Mouse (Mus musculus) left cerebral cortex, adult 2 months (tissue): ENCODE measurements at regions not wholly inside any gene's neighbourhood (a gene's known extent, or its start where the extent isn't known, plus 50 kb on each side); places are given as distances from the start of the nearest gene placed in this dataset.

Experiments
- DNase-seq, 2 experiments: peaks; one replicate each; pipeline ENCODE4 v3.0.0; 2021 to 2022; ENCODE audit warnings: low spot score in 2 of 2, mixed read lengths in 1 of 2; ENCODE audit errors: extremely low spot score in 1 of 2
- H3K27ac ChIP-seq: fragments of 200-600 bp; 2 replicates; pipeline ENCODE4 v1.8.1; 2022
- H3K4me3 ChIP-seq: fragments of 200-600 bp; 2 replicates; pipeline ENCODE4 v1.8.1; 2022
- CTCF ChIP-seq: fragments of 200-600 bp; IDR thresholded peaks from 2 replicates; pipeline ENCODE4 v1.8.1; 2022; ENCODE audit warnings: antibody characterized with exemption, mild to moderate bottlenecking, moderate library complexity
- intact Hi-C: fragments of 180-260 bp; cut with DNase I; formaldehyde crosslinking; loops from one replicate; pipeline ENCODE4 v1.15.1; 2025

DNA sequence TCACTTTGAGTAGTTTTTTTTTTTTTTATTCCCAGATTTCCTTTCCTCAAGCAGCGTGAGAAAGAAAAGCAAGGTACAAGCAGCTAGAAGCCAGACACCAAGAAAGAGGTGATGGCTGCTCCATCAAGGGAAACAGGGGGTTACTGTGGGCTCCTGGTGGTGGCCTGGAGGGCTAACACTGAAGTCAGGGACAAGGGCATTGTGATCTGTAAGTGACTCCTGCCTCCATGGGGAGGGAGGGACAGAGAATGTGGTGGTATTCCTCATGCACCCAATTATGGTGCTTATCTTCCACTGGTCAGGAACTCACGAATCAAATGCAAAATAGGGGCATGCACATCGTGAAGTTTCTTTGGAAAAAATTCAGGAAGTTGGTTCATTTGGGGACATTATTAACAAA, 247.4 kb upstream of the Tsc22d2 start:
- intact Hi-C loops = loop anchor here (5.0 kb wide), 1 partner anchor 85 kb away; no protein-coding TSS in a partner anchor
- no peak for DNase-seq
- no peak overlapping the region for H3K4me3 ChIP-seq
- no peak for TF ChIP-seq CTCF
- no peak overlapping the region for H3K27ac ChIP-seq

DNA sequence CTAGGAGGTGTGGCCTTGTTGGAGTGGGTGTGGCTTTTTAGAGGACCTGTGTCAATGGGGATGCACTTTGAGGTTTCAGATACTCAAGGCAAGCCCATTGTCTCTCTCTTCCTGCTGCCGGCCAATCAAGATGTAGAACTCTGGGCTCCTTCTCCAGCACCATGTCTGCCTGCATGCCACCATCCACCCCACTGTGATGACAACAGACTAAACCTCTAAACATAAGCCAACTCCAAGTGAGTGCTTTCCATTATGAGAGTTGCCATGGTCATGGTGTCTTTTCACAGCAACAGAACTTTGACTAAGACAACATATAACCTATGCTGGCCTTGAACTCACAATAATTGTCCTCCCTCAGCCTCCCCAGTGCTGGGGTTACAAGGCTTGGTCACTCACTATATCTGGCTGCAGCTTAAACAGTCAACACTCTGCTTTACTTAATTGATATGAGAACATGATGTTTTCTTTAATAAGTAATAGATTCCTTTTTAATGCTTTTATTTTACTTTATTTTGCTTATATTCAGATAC, 246.7 kb upstream of the Tsc22d2 start:
- no peak for DNase-seq
- intact Hi-C loops = loop anchor here (5.0 kb wide), 1 partner anchor 84 kb away; no protein-coding TSS in a partner anchor
- no peak for TF ChIP-seq CTCF
- Histone ChIP-seq H3K27ac (no peak overlapping the region), H3K4me3 (no peak overlapping the region)

DNA sequence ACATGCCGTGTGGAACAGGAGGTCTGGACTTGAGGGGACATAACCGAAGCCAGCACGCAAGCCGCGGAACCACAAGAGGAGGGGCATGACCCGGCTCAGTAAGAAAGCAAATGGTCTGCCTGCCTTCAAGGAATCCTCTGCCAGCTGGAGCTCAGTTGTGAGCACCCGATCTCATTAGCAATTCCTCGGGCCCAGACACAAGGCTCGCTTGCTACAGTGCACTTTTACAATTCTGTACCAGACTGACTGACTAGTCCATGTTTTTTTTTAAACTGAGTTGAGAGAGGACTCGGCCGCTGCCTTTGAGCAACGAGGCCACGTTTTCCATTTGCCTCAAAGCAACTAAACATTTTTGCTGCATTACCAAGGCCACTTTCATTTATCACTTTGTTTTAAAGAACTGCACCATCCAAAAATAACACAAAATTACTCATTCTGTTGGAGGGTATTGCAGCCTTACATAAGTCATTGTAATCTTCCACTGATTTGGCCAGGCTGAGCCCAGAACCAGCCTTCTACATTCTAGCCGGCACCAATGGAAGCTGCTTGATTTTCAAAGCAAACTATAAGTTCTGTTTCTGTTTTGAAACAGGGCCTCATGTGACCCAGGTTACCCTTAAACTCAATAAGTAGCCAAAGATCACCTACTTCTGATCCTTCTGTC, 245.9 kb upstream of the Tsc22d2 start:
- intact Hi-C loops = loop anchor here (5.0 kb wide), 1 partner anchor 84 kb away; no protein-coding TSS in a partner anchor
- DNase-seq = peak in 1 of 2 experiments; percentile 22
- TF ChIP-seq CTCF = no peak
- 0 out of 2 replicates have a peak overlapping the region, but pooled peaks have one; percentile 13 for H3K4me3 ChIP-seq
- no peak overlapping the region for H3K27ac ChIP-seq

DNA sequence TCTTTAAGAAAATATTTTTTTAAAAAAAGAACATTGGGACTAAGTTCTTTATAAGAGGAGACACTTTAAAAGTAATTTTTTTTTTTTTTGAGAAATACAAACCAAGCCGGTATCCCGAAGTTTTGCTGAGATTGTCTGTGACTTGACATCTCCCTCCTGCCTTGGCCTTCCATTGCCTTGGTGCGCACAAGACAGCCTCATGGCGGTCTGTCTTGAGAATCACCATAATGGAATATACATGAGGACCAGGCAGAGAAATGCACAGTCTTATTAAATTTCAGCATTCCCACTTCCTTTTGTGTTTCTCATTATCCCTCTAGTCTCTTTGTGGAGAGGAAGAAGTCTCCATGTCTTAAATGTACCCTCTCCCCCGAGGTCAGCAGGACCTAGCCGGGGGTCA, 244.7 kb upstream of the Tsc22d2 start:
- no peak for DNase-seq
- Histone ChIP-seq H3K27ac (no peak overlapping the region), H3K4me3 (no peak overlapping the region)
- no peak for TF ChIP-seq CTCF
- intact Hi-C loops = loop anchor here (5.0 kb wide), 1 partner anchor 83 kb away; no protein-coding TSS in a partner anchor

DNA sequence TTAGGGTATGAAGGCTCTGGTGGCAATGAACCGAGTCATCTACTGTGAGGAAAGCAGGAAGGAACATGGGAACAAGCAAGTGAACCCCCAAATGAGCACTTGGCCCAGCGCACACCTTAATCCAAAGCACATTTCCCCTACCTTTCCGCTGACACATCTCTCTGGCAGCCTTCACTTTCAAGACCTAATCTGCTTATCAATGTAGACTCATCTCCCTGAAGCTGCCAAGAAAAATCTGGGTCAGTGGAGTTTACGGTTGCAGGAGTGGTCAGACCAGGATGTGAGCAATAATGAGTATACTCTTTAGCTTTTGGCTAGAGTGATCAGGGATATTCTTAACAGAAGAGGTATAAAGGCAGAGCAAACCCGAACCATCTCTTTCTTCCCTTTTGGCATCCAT, 242.4 kb upstream of the Tsc22d2 start:
- intact Hi-C loops = no loop called here
- Histone ChIP-seq H3K27ac (no peak overlapping the region), H3K4me3 (no peak overlapping the region)
- no peak for DNase-seq
- no peak for TF ChIP-seq CTCF

DNA sequence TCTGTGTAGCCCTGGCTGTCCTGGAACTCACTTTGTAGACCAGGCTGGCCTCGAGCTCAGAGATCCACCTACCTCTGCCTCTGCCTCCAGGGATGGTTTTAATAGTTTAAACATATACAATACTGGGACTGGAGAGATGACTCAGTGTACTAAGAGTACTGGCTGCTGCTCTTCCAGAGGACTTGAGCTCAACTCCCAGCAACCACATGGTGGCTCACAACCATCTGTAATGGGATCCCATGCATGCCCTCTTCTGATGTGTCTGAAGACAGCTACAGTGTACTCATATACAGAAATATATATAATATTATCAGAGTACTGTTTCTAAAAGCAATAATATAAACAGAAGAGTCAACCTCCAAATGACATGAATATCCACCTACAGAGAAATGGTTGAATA, 240.7 kb upstream of the Tsc22d2 start:
- no peak for DNase-seq
- Histone ChIP-seq H3K4me3 (no peak overlapping the region), H3K27ac (no peak overlapping the region)
- intact Hi-C loops = no loop called here
- TF ChIP-seq CTCF = no peak; the same call in 1 of the 2 replicates

DNA sequence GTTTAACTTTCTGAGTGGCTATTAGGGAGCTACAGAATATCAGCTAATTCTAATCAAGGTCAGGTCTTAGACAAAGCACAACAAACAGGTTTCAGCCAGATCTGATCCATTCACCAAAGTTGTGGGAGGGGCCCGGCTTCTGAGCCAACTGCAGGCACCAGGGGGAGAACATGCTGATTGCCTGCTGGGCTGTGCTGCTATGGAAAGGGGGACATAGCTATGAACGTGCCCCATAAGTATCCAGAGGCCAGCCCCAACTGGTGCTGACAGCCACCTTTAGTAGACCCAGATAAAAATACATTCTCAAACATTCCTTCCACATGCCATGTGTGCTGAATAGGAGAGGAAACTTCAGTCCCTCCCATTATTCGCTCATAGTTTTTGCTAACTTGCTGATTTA, 232.8 kb upstream of the Tsc22d2 start:
- H3K27ac ChIP-seq = no peak overlapping the region
- intact Hi-C loops = no loop called here

DNA sequence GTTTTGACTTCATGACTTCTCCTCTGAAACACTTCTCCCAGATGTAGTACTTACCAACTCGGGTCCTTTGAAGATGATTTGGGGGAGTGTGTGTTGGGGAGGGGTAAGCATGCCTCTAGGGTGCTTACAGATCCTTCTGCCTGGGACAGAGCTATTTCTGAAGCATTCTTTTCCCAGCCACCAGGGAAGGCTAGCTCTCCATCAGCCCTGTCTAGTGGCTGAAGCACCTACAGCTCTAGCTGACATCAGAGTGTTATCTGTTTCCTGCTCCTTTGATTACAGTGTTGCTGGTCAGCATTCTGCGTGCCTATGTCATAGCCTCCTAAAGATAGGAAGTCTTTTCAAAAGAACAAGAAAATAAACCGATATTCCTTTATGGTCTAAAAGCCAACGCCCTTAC, 232.2 kb upstream of the Tsc22d2 start:
- intact Hi-C loops = no loop called here
- TF ChIP-seq CTCF = no peak
- no peak for DNase-seq

More for the DNA sequence above, 232.8 kb upstream of the Tsc22d2 start:
- TF ChIP-seq CTCF = no peak
- H3K4me3 ChIP-seq = no peak overlapping the region
- no peak for DNase-seq

DNA sequence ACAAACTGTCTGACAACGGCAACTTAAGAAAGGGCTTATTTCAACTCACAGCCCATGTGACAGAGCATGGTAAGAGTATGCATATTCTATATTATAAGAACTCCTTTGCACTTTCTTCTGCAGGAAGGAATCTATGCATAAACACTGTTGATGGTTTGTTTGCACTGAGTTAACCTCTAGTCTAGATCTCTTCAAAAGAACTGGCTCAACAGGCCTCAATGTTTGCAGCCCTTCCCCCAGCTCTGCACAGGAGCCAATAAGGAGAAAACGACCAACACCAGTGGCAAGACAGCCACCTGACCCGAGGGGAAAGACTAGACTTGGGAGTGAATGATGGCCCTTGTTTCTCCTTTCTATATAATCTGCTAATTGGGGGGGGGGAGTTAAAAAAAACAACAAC, 231.2 kb upstream of the Tsc22d2 start:
- no peak for TF ChIP-seq CTCF
- DNase-seq = no peak
- intact Hi-C loops = no loop called here
- H3K27ac ChIP-seq = no peak overlapping the region
- no peak overlapping the region for H3K4me3 ChIP-seq

More for the DNA sequence above, 232.2 kb upstream of the Tsc22d2 start:
- Histone ChIP-seq H3K4me3 (no peak overlapping the region), H3K27ac (no peak overlapping the region)

DNA sequence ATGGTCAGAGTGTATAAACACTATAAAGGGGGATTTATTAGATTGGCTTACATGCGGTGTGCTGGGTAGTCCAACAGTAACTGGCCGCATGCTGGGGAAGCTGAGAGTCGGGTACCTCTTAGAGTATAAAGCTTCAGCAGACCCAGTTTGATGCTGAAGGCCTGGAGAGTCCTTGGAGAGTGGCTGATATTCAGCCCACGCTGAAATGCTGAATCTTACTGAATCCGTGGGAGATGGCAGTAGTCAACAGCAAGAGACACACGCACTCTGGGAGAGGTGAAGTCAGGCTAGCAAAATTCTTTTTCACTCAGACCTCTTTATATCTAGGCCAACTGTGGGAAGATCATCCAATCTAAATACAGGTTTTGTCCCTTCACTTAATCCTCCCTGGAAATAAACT, 214.1 kb upstream of the Tsc22d2 start:
- no peak overlapping the region for H3K27ac ChIP-seq
- intact Hi-C loops = no loop called here
- no peak overlapping the region for H3K4me3 ChIP-seq
- no peak for DNase-seq
- no peak for TF ChIP-seq CTCF

DNA sequence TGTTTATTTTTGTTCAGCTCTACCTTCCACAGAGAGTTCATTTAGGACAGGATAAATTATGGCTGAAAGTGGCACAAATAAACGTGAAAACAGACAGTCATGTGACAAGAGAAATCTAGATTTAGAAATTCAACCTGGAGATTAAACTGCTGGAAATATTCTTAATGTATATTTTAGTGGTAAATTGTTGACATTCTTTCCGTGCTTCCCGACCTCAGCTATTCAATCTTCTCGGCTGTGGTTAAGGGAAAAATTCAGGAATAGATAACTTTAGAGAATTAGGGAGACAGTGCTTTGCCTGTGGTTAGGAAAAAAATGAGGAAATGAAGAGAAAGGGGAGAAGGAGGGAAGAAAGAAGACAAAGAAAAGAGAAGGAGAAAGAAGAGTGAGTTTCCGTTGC, 211.7 kb upstream of the Tsc22d2 start:
- no peak for DNase-seq
- TF ChIP-seq CTCF = no peak
- no peak overlapping the region for H3K4me3 ChIP-seq
- intact Hi-C loops = no loop called here
- no peak overlapping the region for H3K27ac ChIP-seq

DNA sequence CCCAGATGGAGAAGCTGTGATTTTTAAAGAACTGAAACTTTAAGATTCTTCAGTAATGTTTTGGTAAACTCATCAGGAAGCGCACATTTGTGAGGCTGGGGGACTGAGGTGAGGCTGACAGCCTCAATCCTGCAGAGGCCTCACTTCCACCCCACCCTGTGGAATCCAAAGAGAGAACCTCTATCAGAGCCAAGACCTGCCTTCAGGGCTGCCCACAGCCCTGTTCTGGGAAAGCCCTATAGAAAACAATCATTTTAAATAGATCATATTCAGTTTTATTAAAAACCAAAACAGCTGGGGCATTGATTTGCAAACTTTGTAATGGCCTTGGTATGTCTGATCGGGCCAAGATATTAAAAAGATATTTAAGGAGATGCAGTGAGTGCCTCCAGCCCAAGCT, 210.7 kb upstream of the Tsc22d2 start:
- intact Hi-C loops = no loop called here

DNA sequence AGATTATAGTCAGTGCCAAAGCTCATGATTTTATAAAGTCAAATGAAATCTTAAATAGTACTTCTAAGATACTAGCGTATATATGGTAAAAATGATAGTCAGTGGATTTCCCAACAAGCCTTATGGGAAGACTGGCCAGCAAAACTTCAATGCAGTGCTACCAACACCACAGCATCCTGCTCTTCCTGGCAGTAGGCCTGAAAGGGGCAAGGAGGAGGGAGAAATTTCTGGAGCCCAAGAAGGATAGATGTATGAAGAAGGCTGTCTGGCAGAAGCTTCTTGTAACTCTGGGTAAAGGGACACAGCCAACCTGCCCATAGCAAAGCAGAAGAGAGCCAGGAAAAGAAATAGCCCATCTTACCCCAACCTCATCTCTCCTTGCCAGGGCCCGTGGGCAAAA, 209.0 kb upstream of the Tsc22d2 start:
- intact Hi-C loops = no loop called here
- Histone ChIP-seq H3K27ac (no peak overlapping the region), H3K4me3 (no peak overlapping the region)
- no peak for TF ChIP-seq CTCF
- no peak for DNase-seq

More for the DNA sequence above, 210.7 kb upstream of the Tsc22d2 start:
- Histone ChIP-seq H3K4me3 (no peak overlapping the region), H3K27ac (no peak overlapping the region)
- no peak for TF ChIP-seq CTCF
- DNase-seq = no peak
